Mouse (Mus musculus) lung, adult 2 months (tissue): ENCODE results near the gene Ddx6. TPM values are rescaled to one million over a fixed set of nuclear protein-coding genes. Genes with fewer than 3 reads are reported as not detected.

ENCODE experiments used
- DNase-seq: peaks from one replicate; pipeline ENCODE4 v3.0.0; 2022
- H3K4me1 ChIP-seq: fragments of 200-500 bp; 2 replicates; pipeline ENCODE4 v1.6.1; 2011; ENCODE audit warnings: low read length; ENCODE audit not compliant: control insufficient read depth, insufficient read depth
- H3K4me3 ChIP-seq: fragments of 200-500 bp; replicated peaks from 2 replicates; pipeline ENCODE3; 2011; ENCODE audit warnings: low read depth, mild to moderate bottlenecking, control low read depth, low read length; ENCODE audit errors: extremely low read depth
- CTCF ChIP-seq: fragments of 200-500 bp; IDR thresholded peaks from 2 replicates; pipeline ENCODE4 v1.5.1; 2011; ENCODE audit warnings: mild to moderate bottlenecking, low read length, control low read depth; ENCODE audit not compliant: insufficient read depth
- POLR2A ChIP-seq: fragments of 200-500 bp; IDR thresholded peaks from 2 replicates; pipeline ENCODE4 v1.6.1; 2011; ENCODE audit warnings: low read depth, mild to moderate bottlenecking, control low read depth, low read length, borderline replicate concordance; ENCODE audit errors: extremely low read depth
- WGBS: fragments of 180-500 bp; shearing (Covaris S2); methylation state at CpG from one replicate; pipeline ENCODE4 v1.1.7; 2018; 5-methylcytosine and 5-hydroxymethylcytosine counted together
- polyA plus RNA-seq: library from polyadenylated mRNA; depleted of rRNA; stranded (reverse); fragments of >200 nt; gene quantifications from 2 replicates; pipeline ENCODE4 v1.2.3, GENCODE M21; 2012

Ddx6 gene
- polyA plus RNA-seq, 1 experiment: 24.2 TPM

GRCm38 (mm10) chr9:44579392-44579791, 25.3 kb upstream of the Ddx6 start:
- TF ChIP-seq POLR2A: no peak
- no peak for TF ChIP-seq CTCF
- Histone ChIP-seq H3K4me3 (no peak overlapping the region), H3K4me1 (peaks cover 2% of the 10 kb centered on the region)
- DNase-seq: peak; percentile 43
- WGBS: 13% methylated on average over 6 of the region's 6 CpGs

- TF ChIP-seq POLR2A (no peak), CTCF (no peak)
- Histone ChIP-seq H3K4me3 (no peak overlapping the region), H3K4me1 (peaks cover 2% of the 10 kb centered on the region)
- 76% methylated on average over 5 of the region's 5 CpGs for WGBS
- DNase-seq: no peak
These were observed 24.6 kb upstream of the Ddx6 start for GRCm38 (mm10) chr9:44580085-44580484.

- Histone ChIP-seq H3K4me1 (peaks cover 2% of the 10 kb centered on the region), H3K4me3 (no peak overlapping the region)
- DNase-seq: no peak
- 43% methylated on average over 3 of the region's 3 CpGs for WGBS
- TF ChIP-seq CTCF (no peak), POLR2A (no peak)
These were observed 23.3 kb upstream of the Ddx6 start for GRCm38 (mm10) chr9:44581423-44581822.

- TF ChIP-seq POLR2A (no peak), CTCF (no peak)
- WGBS: 64% methylated on average over 16 of the region's 16 CpGs
- no peak for DNase-seq
- Histone ChIP-seq H3K4me3 (no peak overlapping the region), H3K4me1 (peaks cover 2% of the 10 kb centered on the region)
These were observed 22.3 kb upstream of the Ddx6 start for GRCm38 (mm10) chr9:44582390-44582789.

- 67% methylated on average over 8 of the region's 8 CpGs for WGBS
- TF ChIP-seq CTCF (no peak), POLR2A (no peak)
- Histone ChIP-seq H3K4me3 (no peak overlapping the region), H3K4me1 (no peaks in the 10 kb centered on the region)
- no peak for DNase-seq
These were observed 17.9 kb upstream of the Ddx6 start for GRCm38 (mm10) chr9:44586640-44587261.

- H3K4me1 ChIP-seq: no peaks in the 10 kb centered on the region
- no peak for DNase-seq
- TF ChIP-seq POLR2A (no peak), CTCF (no peak)
- H3K4me3 ChIP-seq: no peak overlapping the region
- 78% methylated on average over 9 of the region's 9 CpGs for WGBS
These were observed 17.2 kb upstream of the Ddx6 start for GRCm38 (mm10) chr9:44587262-44588160.

- DNase-seq: no peak
- H3K4me3 ChIP-seq: no peak overlapping the region
- TF ChIP-seq CTCF (no peak), POLR2A (no peak)
- 41% methylated on average over 9 of the region's 9 CpGs for whole genome bisulfite sequencing
- H3K4me1 ChIP-seq: no peaks in the 10 kb centered on the region
These were observed 16.1 kb upstream of the Ddx6 start for GRCm38 (mm10) chr9:44588605-44589004.

GRCm38 (mm10) chr9:44589095-44589494, 15.6 kb upstream of the Ddx6 start:
- TF ChIP-seq POLR2A: no peak
- no peak for TF ChIP-seq CTCF
- no peak for DNase-seq
- no peaks in the 10 kb centered on the region for H3K4me1 ChIP-seq
- H3K4me3 ChIP-seq: no peak overlapping the region

GRCm38 (mm10) chr9:44590969-44591368, 13.7 kb upstream of the Ddx6 start:
- WGBS: 34% methylated on average over 2 of the region's 2 CpGs
- H3K4me3 ChIP-seq: no peak overlapping the region
- H3K4me1 ChIP-seq: no peaks in the 10 kb centered on the region
- DNase-seq: no peak
- TF ChIP-seq POLR2A (no peak), CTCF (no peak)
